Mouse (Mus musculus): ENCODE measurements around the gene Trim54.

Trim54 gene

DNA sequence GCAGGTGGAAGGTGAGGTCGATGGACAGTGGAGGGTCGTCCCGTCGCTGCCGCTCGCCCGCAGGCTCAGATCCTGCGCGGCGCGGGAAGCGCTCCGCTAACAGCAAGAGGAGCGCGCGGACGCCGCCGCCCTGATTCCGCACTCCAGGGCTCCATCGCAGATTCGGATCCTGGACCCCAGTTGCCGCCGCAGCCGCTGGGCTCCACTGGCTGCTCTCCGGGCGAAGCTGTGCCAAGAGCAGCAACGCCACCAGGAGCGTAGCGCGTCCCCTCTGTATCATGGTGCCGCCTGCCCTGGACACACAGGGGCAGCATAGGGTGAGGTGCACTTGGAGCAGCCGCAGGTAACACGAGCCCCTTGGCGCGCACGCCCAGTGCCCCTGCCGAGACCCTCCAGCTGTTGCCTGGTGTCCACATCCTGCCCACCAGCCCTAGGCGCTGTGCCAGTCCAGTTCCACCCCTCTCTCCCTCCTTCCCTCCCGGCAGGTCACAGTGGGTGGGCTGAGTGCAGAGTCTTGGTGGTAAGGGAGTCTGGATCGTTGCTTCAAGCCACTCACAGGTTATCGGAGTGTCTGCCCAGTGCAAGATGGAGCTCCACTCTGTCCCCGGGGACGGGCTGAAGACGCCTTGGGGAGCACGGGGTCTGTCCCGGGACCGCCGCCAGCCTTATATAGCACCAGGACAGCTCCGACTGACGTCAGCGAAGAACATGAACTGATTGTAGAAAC, 21.9 kb downstream of the Trim54 start, which contains the start of gene Ucn:
Ucn (minus strand) TSS at position 589 of the 727 bp plus-strand sequence.
- CTCF ChIA-PET, result interaction anchor here in 2 of 4 experiments (0.6 to 1.5 kb wide), 6 partner anchors 12 to 190 kb away, joined by 3 to 5 read pairs (median 4); no protein-coding TSS in a partner anchor
- POLR2A ChIA-PET, result interaction anchor here (0.5 to 9.1 kb wide), 46 partner anchors 9 to 451 kb away, joined by 3 to 97 read pairs (median 4); partner anchors contain the start of genes Atraid (in 3 of the 4), Mpv17 (in 3 of the 4), Slc5a6 (in 3 of the 4) and Trim54 (in 3 of the 4)

DNA sequence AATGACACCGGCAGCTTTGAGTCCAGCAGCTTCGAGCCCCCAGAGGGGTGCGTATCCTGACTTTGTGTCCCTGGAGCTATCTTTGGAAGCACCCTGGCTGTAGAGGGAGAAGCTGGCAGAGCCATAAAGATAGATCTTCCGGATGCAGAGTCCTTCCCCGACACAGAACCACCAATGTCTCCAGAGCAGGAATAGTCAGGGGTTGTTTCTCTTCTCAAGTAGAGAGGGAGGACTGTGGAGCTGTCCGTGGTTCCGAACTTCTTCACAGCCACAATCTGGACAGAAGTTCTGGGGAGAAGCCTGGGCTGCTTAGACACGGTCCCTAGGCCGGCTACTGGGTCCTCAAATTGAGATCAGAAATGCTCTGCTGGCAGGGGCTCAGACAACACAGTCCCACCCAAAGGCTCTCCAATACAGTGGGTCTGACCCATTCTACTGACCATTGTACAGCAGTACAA, 22.5 kb downstream of the Trim54 start:
- CTCF ChIA-PET, result interaction anchor here in 2 of 4 experiments (1.0 to 1.5 kb wide), 5 partner anchors 13 to 189 kb away, joined by 3 to 5 read pairs (median 4); no protein-coding TSS in a partner anchor

DNA sequence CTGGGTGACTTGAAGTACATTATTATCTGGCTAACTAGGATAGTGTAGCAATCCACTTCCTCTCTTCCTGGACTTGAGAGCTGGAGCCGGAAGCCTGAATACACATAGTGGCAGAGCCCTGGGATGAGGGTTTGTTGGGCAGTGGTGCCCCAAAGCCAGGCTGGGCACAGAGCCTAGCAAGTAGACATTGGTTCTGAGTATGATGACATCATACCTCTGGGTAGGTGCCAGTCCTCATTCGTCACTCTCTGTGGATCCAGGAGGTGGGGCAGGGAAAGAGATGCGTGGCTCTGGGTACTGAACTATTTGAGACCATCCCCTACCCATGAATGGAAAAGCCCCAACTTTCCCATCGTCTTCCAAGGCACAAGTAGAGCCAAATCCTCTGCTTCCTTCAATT, 33.3 kb downstream of the Trim54 start:
- ChIA-PET CTCF (interaction anchor here in 1 of 4 experiments (0.7 to 0.8 kb wide), 2 partner anchors 20 to 27 kb away, joined by 4 to 5 read pairs; no protein-coding TSS in a partner anchor), POLR2A (interaction anchor here in 2 of 4 experiments (1.0 to 11.5 kb wide), 6 partner anchors 11 to 261 kb away, joined by 5 to 141 read pairs (median 8); partner anchors contain the start of genes Agbl5 (in 1 of the 2), Eif2b4 (in 1 of the 2), Gm29609 (in 1 of the 2) and Gtf3c2 (in 1 of the 2))

More for the DNA sequence above, 22.5 kb downstream of the Trim54 start:
- POLR2A ChIA-PET, result interaction anchor here (0.5 to 9.1 kb wide), 34 partner anchors 9 to 922 kb away, joined by 3 to 97 read pairs (median 5); partner anchors contain the start of genes Atraid (in 3 of the 4), Mpv17 (in 3 of the 4), Slc5a6 (in 3 of the 4) and Trim54 (in 3 of the 4)

DNA sequence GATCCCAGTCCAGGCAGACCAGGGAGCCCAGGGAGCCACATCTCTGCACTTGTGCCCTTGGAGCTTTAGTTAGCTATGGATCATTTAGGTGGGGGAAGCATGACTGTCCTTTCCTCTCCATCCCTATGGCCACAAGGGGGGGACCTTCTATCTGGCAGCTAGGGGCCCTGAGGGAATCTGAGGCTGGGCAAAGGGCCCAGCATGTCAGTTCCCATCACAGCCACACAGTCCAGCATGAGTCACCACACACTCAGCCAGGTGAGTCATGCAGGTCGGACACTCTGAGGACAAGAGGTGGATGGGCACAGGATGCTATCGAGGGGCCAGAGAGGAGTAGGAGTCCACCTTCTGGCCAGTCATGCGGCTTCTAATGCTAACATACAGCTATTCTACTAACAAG, 35.2 kb downstream of the Trim54 start:
- ChIA-PET CTCF (interaction anchor here in 2 of 4 experiments (0.6 to 2.3 kb wide), 4 partner anchors 13 to 69 kb away, joined by 3 to 6 read pairs (median 4); partner anchors contain the start of genes Trim54 (in 1 of the 2) and Ucn (in 1 of the 2)), POLR2A (interaction anchor here (0.5 to 11.5 kb wide), 21 partner anchors 12 to 169 kb away, joined by 3 to 141 read pairs (median 5); partner anchors contain the start of genes Gm29609 (in 3 of the 4), Gtf3c2 (in 3 of the 4), Ucn (in 2 of the 4) and Eif2b4 (in 1 of the 4))

DNA sequence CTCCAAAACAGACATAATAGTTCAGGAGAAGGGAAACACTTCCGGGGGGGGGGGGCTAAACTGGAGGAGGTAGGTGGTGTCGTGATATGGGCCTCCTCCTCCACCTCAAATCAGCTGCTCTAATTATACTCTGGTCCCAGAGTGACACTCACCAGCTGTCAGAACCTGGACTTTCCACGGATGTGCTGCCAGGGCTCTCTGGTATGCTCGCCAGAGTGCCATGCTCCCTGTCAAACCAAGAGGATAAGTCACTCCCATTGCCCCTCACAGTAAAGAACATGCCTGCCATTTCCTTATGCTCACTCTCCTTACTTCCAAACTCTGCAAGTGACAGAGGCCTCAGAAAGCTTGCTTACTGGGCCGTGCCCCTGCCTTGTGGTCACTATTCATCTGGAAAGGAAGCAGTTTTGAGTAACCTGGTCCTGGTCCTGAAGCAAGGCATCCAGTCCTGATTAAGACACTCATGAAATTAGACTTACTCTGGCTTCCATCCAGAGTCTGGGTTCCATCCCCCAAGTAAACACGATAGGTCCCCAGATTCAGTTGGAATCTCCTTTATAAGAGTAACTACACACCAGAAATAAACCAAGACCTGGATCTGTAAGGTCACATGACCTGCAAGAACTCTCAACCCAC, 37.1 kb downstream of the Trim54 start:
- CTCF ChIA-PET, result interaction anchor here in 2 of 4 experiments (0.5 to 0.6 kb wide), 2 partner anchors 105 to 239 kb away, joined by 3 to 4 read pairs; partner anchors contain the start of gene Slc5a6 (in 1 of the 2)

DNA sequence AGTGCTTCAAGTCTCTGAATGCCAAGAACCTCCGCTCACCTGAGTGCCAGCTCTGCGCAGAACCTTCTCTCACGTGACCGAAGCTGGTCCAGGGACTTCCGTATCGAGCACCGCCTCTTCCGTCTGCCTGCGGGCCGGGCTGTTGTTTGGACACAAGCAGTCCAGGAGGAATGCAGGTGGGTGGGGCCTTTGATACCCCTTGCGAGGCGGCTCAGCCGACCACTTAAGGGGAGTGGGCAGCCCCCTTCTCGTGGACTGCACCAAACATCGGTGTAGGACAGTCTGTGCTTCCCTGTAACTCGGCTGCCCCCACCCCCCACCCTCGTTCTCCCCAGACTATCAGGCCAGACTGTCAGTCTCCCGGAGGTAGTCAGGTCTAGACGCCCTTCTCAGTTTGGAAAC, 37.6 kb downstream of the Trim54 start, which contains the start of gene Mpv17:
Mpv17 (minus strand) TSS at position 100 of the 402 bp plus-strand sequence.
- CTCF ChIA-PET, result interaction anchor here in 2 of 4 experiments (0.5 to 0.6 kb wide), 3 partner anchors 106 to 239 kb away, joined by 3 to 5 read pairs (median 4); partner anchors contain the start of gene Slc5a6 (in 1 of the 2)
- POLR2A ChIA-PET, result interaction anchor here (0.7 to 11.5 kb wide), 39 partner anchors 8 to 247 kb away, joined by 3 to 141 read pairs (median 5); partner anchors contain the start of genes Ucn (in 3 of the 4), Cad (in 2 of the 4), Eif2b4 (in 2 of the 4) and Gm29609 (in 2 of the 4)

More for the DNA sequence above, 37.1 kb downstream of the Trim54 start:
- POLR2A ChIA-PET, result interaction anchor here (0.7 to 11.5 kb wide), 38 partner anchors 9 to 246 kb away, joined by 3 to 141 read pairs (median 4); partner anchors contain the start of genes Ucn (in 3 of the 4), Cad (in 2 of the 4), Eif2b4 (in 2 of the 4) and Gm29609 (in 2 of the 4)

DNA sequence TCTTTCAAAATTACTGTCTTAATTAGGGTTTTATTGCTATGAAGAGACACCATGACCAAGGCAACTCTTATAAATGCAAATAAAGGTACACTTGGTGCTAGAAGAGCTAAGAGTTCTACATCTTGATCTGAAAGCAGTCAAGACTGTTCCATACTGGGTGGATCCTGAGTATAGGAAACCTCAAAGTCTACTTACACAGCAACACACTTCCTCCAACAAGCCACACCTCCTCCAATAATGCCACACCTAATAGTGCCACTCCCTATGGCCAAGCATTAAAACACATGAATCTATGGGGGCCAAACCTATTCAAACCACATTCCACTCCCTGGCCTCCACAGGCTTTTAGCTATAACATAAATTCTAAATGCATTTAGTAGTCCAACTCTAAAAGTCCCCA, 46.0 kb downstream of the Trim54 start:
- ChIA-PET CTCF (interaction anchor here in 1 of 4 experiments (0.6 kb wide), 1 partner anchor 264 kb away, joined by 3 read pairs; no protein-coding TSS in a partner anchor), POLR2A (interaction anchor here in 3 of 4 experiments (1.0 to 13.8 kb wide), 21 partner anchors 7 to 114 kb away, joined by 3 to 141 read pairs (median 5); partner anchors contain the start of genes Mpv17 (in 3 of the 3), Gm29609 (in 2 of the 3), Gtf3c2 (in 2 of the 3) and Atraid (in 1 of the 3))

DNA sequence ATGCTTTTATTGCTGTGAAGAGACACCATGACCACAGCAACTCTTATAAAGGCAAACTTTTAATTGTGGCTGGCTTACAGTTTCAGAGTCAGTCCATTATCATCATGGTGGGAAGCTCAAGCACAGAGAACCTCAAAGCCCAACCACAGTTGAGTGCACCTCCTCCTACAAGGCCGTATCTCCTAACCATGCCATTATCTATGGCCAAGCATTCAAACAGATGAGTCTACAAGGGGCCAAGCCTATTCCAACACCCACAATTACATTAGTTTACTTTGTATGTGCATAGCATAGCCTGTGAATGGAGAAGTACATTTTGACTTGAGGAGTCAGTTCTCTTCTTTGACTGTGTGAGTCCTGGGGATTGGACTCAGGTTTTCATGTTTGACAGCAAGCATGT, 48.4 kb downstream of the Trim54 start:
- CTCF ChIA-PET, result no interaction called here

DNA sequence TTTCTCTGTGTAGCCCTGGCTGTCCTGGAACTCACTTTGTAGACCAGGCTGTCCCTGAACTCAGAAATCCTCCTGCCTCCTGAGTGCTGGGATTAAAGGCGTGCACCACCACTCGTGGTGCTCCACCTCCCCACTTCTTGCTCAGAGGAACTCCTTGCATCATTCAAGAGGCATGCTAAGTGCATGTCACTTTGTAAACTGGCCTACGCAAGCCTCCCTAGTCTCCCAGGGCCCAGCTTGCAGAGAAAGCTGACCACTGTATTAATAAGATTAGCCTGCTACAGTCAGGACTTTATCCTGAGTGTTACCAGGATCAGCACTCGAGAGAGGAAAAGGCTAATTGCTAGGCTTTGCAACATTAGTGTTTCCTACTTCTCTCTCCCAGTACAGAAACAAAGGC, 52.1 kb downstream of the Trim54 start:
- POLR2A ChIA-PET, result interaction anchor here (0.7 to 13.8 kb wide), 14 partner anchors 9 to 120 kb away, joined by 3 to 141 read pairs (median 6); partner anchors contain the start of genes Gm29609 (in 4 of the 4), Gtf3c2 (in 4 of the 4), Mpv17 (in 2 of the 4) and Atraid (in 1 of the 4)
- CTCF ChIA-PET, result interaction anchor here in 3 of 4 experiments (0.6 to 1.3 kb wide), 3 partner anchors 24 to 186 kb away, joined by 4 to 5 read pairs (median 4); partner anchors contain the start of genes Eif2b4 (in 1 of the 3) and Snx17 (in 1 of the 3)

More for the DNA sequence above, 48.4 kb downstream of the Trim54 start:
- POLR2A ChIA-PET, result interaction anchor here in 3 of 4 experiments (1.1 to 13.8 kb wide), 8 partner anchors 9 to 99 kb away, joined by 3 to 141 read pairs (median 4); partner anchors contain the start of genes Mpv17 (in 2 of the 3), Gm29609 (in 1 of the 3), Gtf3c2 (in 1 of the 3) and Ucn (in 1 of the 3)

DNA sequence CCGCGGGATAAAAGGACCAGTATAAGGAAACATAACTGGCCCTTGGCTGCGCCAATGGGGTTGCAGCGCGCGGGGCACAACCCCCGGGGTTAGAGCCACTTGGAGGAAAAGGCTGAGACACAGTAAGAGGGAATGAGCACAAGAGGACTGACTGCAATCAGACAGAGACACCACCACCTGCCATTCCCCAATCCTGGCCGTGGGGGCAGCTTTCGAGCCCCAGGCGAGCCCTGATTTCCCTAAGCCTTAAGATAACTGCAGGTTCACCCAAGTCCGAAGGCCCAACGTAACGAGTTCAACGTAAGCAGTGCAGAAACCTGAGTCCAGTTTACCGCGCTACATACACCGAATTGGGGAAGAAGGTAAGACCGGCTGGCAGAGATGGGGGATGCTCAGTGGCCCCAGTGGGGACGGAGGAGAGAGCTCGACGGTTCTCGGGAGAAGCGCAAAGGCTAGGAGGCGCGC, 62.8 kb downstream of the Trim54 start:
- CTCF ChIA-PET, result interaction anchor here (0.6 to 2.8 kb wide), 11 partner anchors 11 to 273 kb away, joined by 3 to 14 read pairs (median 4); partner anchors contain the start of genes Eif2b4 (in 2 of the 4), Snx17 (in 2 of the 4), Atraid (in 1 of the 4) and Slc5a6 (in 1 of the 4)
- POLR2A ChIA-PET, result interaction anchor here (0.6 to 3.9 kb wide), 95 partner anchors 8 to 1279 kb away, joined by 3 to 263 read pairs (median 5); partner anchors contain the start of genes Eif2b4 (in 4 of the 4), Snx17 (in 4 of the 4), Zfp513 (in 4 of the 4) and Agbl5 (in 3 of the 4)

DNA sequence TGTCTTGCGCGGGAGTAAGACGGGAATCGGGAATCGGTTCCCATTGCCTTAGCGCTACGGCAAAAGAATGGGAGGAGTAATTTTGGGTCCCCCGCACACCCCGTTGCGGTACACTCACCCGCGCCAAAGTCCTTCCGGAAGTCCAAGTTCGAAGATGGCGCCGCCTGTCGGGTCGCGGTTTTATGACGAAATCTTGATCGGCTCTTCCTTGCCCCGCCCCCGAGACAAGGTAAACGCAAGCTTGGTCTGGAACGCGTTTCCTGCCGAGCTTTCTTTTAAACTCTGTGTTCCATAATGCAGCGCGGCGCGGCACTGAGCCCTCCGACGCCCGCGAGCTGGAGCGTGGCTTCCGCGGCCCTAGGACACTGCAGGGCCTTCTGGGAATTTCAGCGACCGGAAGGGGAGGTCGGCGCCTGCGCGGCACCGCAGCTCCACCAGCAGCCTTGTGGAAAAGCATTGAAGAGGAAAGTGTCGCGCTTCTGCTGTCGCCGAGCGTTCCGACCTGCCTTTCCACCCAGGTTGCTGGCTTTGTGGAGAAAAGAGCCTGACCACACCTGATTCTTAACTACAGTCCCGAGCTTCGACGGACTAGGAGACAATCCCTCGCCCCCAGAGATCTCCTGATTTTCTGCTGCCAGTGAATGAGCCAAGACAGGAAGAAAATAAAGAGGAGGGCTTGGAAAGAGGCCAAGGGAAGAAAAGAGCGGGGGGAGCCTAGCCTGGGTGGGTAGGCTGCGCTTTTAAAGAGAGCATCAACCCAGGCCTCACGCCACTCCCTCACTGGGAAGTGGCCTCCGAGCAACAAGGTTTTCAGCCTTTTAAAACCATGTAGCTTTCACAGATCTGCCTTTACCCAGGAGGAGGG, 63.5 kb downstream of the Trim54 start, which contains the start of the genes Gm29609 and Gtf3c2:
Gm29609 (minus strand) TSS at position 146 of the 865 bp plus-strand sequence.
Gtf3c2 (minus strand) TSS at position 379 of the 865 bp plus-strand sequence.
- CTCF ChIA-PET, result interaction anchor here (0.6 to 2.8 kb wide), 13 partner anchors 10 to 272 kb away, joined by 3 to 14 read pairs (median 4); partner anchors contain the start of genes Eif2b4 (in 2 of the 4), Snx17 (in 2 of the 4), Atraid (in 1 of the 4) and Slc5a6 (in 1 of the 4)

DNA sequence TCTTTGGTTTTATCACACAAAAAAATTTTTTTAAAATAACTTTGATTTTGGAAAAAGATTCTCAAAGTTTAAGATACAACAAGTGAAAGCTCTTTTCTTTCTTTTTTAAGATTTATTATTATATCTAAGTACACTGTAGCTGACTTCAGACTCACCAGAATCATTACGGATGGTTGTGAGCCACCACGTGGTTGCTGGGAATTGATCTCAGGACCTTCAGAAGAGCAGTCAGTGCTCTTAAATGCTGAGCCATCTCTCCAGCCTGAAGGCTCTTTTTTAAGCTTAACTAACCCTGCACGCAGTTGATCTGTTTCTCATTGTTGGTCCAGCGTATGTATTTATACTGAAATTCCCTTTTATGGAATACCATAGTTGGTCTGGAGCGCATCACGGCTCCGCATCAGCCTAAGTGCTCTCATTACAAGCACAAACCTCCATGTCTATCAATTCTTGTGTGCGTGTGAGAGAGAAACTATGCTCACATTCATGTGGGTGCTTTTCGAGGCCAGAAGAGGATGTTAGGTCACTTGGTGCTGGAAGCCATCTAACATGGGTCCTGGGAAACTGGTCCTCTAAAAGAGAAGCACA, 64.8 kb downstream of the Trim54 start:
- CTCF ChIA-PET, result interaction anchor here in 2 of 4 experiments (2.5 to 2.8 kb wide), 2 partner anchors 9 to 11 kb away, joined by 7 to 14 read pairs; partner anchors contain the start of genes Eif2b4 (in 1 of the 2) and Snx17 (in 1 of the 2)
- POLR2A ChIA-PET, result interaction anchor here (0.5 to 3.9 kb wide), 36 partner anchors 10 to 295 kb away, joined by 3 to 263 read pairs (median 13); partner anchors contain the start of genes Eif2b4 (in 4 of the 4), Snx17 (in 4 of the 4), Zfp513 (in 4 of the 4) and Atraid (in 2 of the 4)

More for the DNA sequence above, 63.5 kb downstream of the Trim54 start, which contains the start of the genes Gm29609 and Gtf3c2:
- POLR2A ChIA-PET, result interaction anchor here (0.6 to 3.9 kb wide), 107 partner anchors 8 to 1681 kb away, joined by 3 to 263 read pairs (median 4); partner anchors contain the start of genes Eif2b4 (in 4 of the 4), Snx17 (in 4 of the 4), Zfp513 (in 4 of the 4) and Agbl5 (in 3 of the 4)

DNA sequence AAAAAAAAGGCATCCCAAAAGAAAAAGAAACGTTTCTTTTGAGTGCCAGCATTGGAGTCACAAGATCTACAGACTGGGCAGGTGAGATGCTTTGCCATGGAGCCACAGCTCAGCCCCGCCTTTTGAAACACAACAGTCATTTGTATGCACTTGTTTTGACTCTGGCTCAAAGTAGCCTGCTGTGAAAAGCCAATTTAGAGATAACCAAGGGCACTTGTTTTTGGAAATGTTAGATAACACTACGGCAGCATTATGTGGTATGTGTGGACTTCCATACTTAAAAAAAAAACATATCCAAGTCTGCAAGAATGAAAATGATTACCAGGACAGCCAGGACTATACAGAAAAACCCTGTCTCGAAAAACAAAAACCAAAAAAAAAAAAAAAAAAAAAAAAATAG, 67.2 kb downstream of the Trim54 start:
- POLR2A ChIA-PET, result interaction anchor here in 3 of 4 experiments (0.7 to 5.9 kb wide), 5 partner anchors 11 to 1089 kb away, joined by 3 to 48 read pairs (median 4); partner anchors contain the start of gene Zfp513 (in 1 of the 3)

More for the DNA sequence above, 67.2 kb downstream of the Trim54 start:
- CTCF ChIA-PET, result no interaction called here

All from embryonic stem cell, embryonic (primary cell).